Mouse (Mus musculus) spleen, adult 2 months (tissue): ENCODE data around the gene Tmem25. TPM values are rescaled to one million over a fixed set of nuclear protein-coding genes. Genes with fewer than 3 reads are reported as not detected.

ENCODE experiments used
- DNase-seq, 2 experiments: peaks; one replicate each; pipeline versions ENCODE4 v3.0.0 to v3.0.0-alpha.2; 2012 to 2021; ENCODE audit warnings: low spot score in 2 of 2, low read depth in 1 of 2
- H3K27ac ChIP-seq: fragments of 200-500 bp; 2 replicates; pipeline ENCODE4 v1.5.1; 2012; ENCODE audit warnings: low read length, inconsistent platforms; ENCODE audit not compliant: insufficient read depth
- H3K27me3 ChIP-seq: fragments of 200-500 bp; 2 replicates; pipeline ENCODE4 v1.6.1; 2012; ENCODE audit warnings: mild to moderate bottlenecking, moderate library complexity, low read length, inconsistent platforms; ENCODE audit not compliant: control insufficient read depth, insufficient read depth
- H3K36me3 ChIP-seq: fragments of 200-500 bp; 2 replicates; pipeline ENCODE4 v1.6.1; 2012; ENCODE audit warnings: mild to moderate bottlenecking, low read length, inconsistent platforms; ENCODE audit not compliant: control insufficient read depth, insufficient read depth
- H3K4me1 ChIP-seq: fragments of 200-500 bp; 2 replicates; pipeline ENCODE4 v1.6.1; 2011; ENCODE audit warnings: inconsistent platforms; ENCODE audit not compliant: control insufficient read depth, insufficient read depth, insufficient read length
- H3K4me3 ChIP-seq: fragments of 200-500 bp; 2 replicates; pipeline ENCODE4 v1.5.1; 2011; ENCODE audit warnings: mild to moderate bottlenecking, inconsistent platforms; ENCODE audit not compliant: insufficient read depth, insufficient read length; ENCODE audit errors: extremely low read depth
- CTCF ChIP-seq: fragments of 200-500 bp; IDR thresholded peaks from 2 replicates; pipeline ENCODE4 v1.5.1; 2011; ENCODE audit warnings: mild to moderate bottlenecking, inconsistent platforms; ENCODE audit not compliant: insufficient read depth, insufficient read length, insufficient replicate concordance; ENCODE audit errors: extremely low read depth
- POLR2A ChIP-seq: fragments of 200-500 bp; IDR thresholded peaks from 2 replicates; pipeline ENCODE4 v1.6.1; 2011; ENCODE audit warnings: low read depth, low read length, inconsistent platforms
- WGBS: fragments of 180-500 bp; shearing (Covaris S2); methylation state at CpG from one replicate; pipeline ENCODE4 v1.1.7; 2018; 5-methylcytosine and 5-hydroxymethylcytosine counted together
- polyA plus RNA-seq: library from polyadenylated mRNA; depleted of rRNA; stranded (reverse); fragments of >200 nt; gene quantifications from 2 replicates; pipeline ENCODE4 v1.2.3, GENCODE M21; 2012

Tmem25 gene
- polyA plus RNA-seq, 1 experiment, result 0.74 TPM

GRCm38 (mm10) chr9:44805536-44805935 lies 6.4 kb upstream of the Tmem25 start:
- 92% methylated on average over 5 of the region's 5 CpGs for WGBS
- H3K36me3 ChIP-seq, result peaks cover 42% of the 10 kb centered on the region

DNA sequence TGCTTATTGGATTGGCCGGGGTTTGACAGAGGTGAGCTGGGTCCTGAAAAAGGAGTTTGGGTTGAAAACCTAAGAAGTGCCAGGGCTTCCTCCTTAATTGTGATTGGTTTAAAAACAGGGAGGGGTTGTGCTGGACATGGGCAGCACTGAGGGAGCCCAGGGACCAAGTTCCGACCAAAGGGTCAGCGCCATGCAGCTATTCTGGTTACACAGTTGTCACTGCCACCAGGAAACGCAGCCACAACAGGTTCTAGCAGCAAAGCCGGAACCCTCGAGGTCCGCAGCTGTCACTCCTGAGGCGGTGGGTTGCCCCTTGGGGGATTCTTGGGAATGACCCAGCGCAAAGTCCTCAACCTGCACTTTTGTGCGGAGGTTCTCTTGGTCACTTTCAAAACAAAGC lies 5.6 kb upstream of the Tmem25 start:
- H3K27ac ChIP-seq, result no peak overlapping the region
- WGBS, result 95% methylated on average over 10 of the region's 10 CpGs
- DNase-seq, result no peak
- H3K27me3 ChIP-seq, result peaks cover under 1% of the 10 kb centered on the region; the same call in 1 of the 2 replicates
- H3K36me3 ChIP-seq, result peaks cover 37% of the 10 kb centered on the region
- TF ChIP-seq CTCF, result no peak
- no peak for TF ChIP-seq POLR2A
- H3K4me1 ChIP-seq, result no peaks in the 10 kb centered on the region
- H3K4me3 ChIP-seq, result no peak overlapping the region

More at GRCm38 (mm10) chr9:44805536-44805935, 6.4 kb upstream of the Tmem25 start:
- H3K4me1 ChIP-seq, result no peaks in the 10 kb centered on the region
- no peak overlapping the region for H3K4me3 ChIP-seq
- no peak overlapping the region for H3K27ac ChIP-seq
- no peak for DNase-seq
- TF ChIP-seq POLR2A (no peak), CTCF (no peak)
- no peaks in the 10 kb centered on the region for H3K27me3 ChIP-seq

DNA sequence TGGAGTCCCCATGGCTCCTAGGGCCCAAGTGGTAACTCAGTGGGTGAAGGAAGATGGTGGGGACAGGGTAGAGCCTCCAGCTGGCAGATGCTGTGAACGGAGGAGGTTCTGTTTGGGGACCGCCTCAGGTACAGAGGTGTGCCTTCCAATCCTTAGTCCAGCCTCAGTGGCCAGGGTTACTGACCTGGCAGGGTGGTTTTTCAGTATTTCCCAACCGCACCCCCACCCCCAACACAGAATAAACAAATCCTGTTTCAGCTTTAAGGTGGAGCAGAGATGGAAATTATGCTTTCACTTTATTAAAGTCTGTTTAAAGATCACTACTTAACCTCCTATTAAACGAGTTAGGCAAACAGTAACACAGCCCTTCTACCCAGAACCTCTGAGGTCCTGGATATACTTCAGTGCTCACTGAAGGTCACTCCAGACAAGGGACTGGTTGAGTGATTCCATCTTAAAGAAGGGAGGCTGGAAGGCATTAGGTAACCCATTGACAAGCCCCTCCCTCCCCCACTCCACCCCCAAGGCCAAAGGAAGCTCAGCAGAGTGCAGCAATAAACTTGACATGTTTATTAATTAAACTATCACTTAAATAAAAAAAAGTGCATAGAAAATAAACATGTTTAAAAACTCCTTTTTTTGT lies 3.8 kb upstream of the Tmem25 start, which contains the start of gene Ttc36:
Gene Ttc36, minus strand, starts transcription at position 265 of the 643 bp plus-strand sequence.
- Histone ChIP-seq H3K36me3 (peaks cover 23% of the 10 kb centered on the region), H3K4me3 (no peak within 1 kb of the TSS), H3K4me1 (peaks cover 4% of the 10 kb centered on the region; the same call in 1 of the 2 replicates), H3K27ac (no peak within 1 kb of the TSS), H3K27me3 (peaks cover 3% of the 10 kb centered on the region)
- no peak for DNase-seq
- TF ChIP-seq CTCF (no peak), POLR2A (no peak)
- 80% methylated on average over 4 of the region's 4 CpGs for WGBS

- Histone ChIP-seq H3K36me3 (peaks cover 12% of the 10 kb centered on the region), H3K4me3 (no peak overlapping the region), H3K27me3 (peaks cover 3% of the 10 kb centered on the region), H3K4me1 (peaks cover 4% of the 10 kb centered on the region; the same call in 1 of the 2 replicates), H3K27ac (no peak overlapping the region)
- TF ChIP-seq CTCF, result no peak
- no peak for DNase-seq
- 74% methylated on average over 6 of the region's 6 CpGs for WGBS
Observed at GRCm38 (mm10) chr9:44801669-44802068, 2.6 kb upstream of the Tmem25 start.

DNA sequence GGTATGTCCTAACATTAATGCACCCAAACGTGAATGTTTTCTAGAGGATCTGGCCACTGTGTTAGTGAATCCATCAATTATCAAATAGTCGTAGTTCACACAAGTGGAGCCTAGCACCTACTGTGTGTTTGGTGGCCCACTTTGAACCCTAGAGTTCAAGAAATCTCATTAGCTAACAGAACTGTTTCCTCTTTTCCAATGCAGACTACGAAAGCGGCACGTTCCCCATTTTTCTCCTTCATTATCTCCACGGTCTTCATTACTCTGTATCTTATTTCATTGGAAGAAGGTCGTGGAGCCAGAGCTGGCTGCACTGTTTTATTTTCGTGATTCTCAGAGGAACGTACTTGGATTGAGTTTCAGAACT lies 834 bp upstream of the Tmem25 start:
- Histone ChIP-seq H3K4me1 (peaks cover 4% of the 10 kb centered on the region; the same call in 1 of the 2 replicates), H3K27me3 (peaks cover 3% of the 10 kb centered on the region), H3K36me3 (peaks cover 3% of the 10 kb centered on the region; the same call in 1 of the 2 replicates), H3K4me3 (peak overlapping the region; percentile 60; the same call in 1 of the 2 replicates), H3K27ac (no peak overlapping the region)
- TF ChIP-seq CTCF, result no peak
- DNase-seq, result no peak
- 46% methylated on average over 9 of the region's 9 CpGs for WGBS

DNA sequence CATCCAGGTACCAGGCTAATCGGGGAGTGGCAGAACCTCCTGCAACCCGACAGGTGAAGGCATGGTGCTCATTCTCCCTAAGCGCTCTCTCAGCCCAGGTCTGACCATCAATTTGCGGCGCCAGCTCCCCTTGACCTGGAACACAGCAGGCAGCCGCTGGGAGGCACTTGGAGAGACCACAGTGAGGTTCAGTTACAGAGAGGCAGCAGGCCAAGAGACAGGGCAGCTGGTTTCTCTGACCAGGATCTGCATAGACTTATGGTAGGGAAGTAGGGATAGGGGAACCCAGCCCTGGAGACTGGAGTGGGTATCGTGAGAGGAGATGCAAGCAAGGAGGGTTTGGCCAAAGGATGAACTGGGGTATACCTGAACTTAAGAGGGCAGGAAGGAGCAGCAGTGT lies 809 bp downstream of the Tmem25 start:
- Histone ChIP-seq H3K27ac (no peak overlapping the region), H3K27me3 (peaks cover 3% of the 10 kb centered on the region), H3K4me3 (no peak overlapping the region), H3K4me1 (peaks cover 4% of the 10 kb centered on the region; the same call in 1 of the 2 replicates), H3K36me3 (no peaks in the 10 kb centered on the region)
- TF ChIP-seq POLR2A (no peak), CTCF (no peak)
- 80% methylated on average over 7 of the region's 7 CpGs for WGBS
- DNase-seq, result no peak

GRCm38 (mm10) chr9:44792842-44793241 lies 6.3 kb downstream of the Tmem25 start:
- peaks cover 16% of the 10 kb centered on the region for H3K36me3 ChIP-seq
- TF ChIP-seq CTCF (no peak), POLR2A (no peak)
- no peak for DNase-seq
- no peak overlapping the region for H3K27ac ChIP-seq
- no peaks in the 10 kb centered on the region for H3K4me1 ChIP-seq
- H3K4me3 ChIP-seq, result no peak overlapping the region
- no peaks in the 10 kb centered on the region for H3K27me3 ChIP-seq
- WGBS, result 91% methylated on average over 9 of the region's 9 CpGs
